Mouse (Mus musculus): ENCODE results near the gene Tmem94. TPM values are rescaled to one million over a fixed set of nuclear protein-coding genes. Genes with fewer than 3 reads are reported as not detected.

Gene Tmem94
- polyA plus RNA-seq, 1 experiment from 2014 or later: 12.4 TPM

DNA sequence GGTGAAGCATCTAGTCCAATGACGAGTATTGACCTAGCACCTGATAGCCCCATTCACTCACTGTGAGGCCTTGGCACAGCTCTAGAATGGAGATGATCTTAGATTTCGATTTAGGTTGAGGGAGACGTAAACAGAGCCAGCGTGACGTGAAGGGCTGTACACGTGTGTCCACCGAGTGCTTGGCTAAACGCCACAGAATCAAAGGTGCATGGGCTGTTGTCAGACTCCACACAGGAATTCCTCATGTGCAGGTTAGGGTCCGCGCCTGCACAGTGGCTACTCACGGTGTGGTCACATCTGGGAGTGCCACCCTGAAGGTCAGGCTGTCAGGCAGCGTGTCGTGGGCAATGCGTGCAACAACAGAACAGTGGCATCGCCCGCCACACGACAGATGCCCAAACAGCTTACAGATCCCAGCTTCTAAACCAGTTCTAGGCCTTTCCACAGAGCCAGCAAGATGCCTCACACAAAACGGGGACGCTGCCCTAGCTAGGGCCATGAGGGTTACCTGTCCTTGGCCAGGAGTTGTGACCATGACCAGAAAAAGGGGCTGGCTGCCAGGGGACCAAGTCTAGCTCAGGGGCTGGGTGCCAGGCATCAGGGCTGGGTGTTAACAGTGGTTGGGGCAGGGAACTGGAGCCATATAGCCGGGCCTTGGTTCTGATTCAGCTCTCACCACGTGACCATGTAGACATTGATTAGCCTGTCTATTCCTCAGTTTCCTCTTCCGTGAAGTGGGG, 72.5 kb downstream of the Tmem94 start:
- H3K4me2 ChIP-seq (ENCODE audit: low read length): no peak overlapping the region
- H3K9ac ChIP-seq (ENCODE audit: low read length): no peak overlapping the region
- no peaks in the 10 kb centered on the region for H3K9me3 ChIP-seq (replicated peaks; ENCODE audit: control insufficient read depth, low read length)
- no peak overlapping the region for H3K4me3 ChIP-seq (ENCODE audit: low read depth, low read length)
- no peak overlapping the region for H3K27ac ChIP-seq (ENCODE audit: low read depth, low read length)
- ATAC-seq: no peak
- H3K4me1 ChIP-seq (ENCODE audit: control insufficient read depth, insufficient read depth, low read length): no peaks in the 10 kb centered on the region
- no peak for DNase-seq (ENCODE audit: low spot score)
- no peaks in the 10 kb centered on the region for H3K27me3 ChIP-seq (replicated peaks; ENCODE audit: control insufficient read depth, insufficient read depth, low read length)
- H3K36me3 ChIP-seq (ENCODE audit: control insufficient read depth, insufficient read depth, low read length): no peaks in the 10 kb centered on the region
- 92% methylated on average over 22 of the region's 22 CpGs for WGBS

DNA sequence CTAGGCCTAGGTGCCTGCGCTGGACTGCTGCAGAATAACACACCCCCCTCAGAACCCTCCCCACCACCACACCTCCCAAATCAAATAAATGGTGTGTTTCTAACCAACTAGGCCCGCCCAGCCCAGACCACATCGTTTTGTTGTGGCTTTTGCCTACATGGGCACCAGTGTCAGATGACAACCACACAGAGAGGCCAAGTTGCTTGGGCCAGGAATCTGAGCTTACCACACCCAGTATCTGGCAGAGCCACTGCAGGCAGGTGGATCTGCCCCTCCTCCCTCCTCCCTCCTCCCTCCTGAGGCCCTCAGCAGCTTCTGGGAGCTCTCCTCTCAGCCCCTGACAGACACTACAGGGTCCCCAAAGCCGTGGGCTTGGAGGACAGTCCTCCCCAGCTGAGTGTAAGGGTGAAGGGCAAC, 73.7 kb downstream of the Tmem94 start:
- H3K36me3 ChIP-seq (ENCODE audit: control insufficient read depth, insufficient read depth, low read length): no peaks in the 10 kb centered on the region

DNA sequence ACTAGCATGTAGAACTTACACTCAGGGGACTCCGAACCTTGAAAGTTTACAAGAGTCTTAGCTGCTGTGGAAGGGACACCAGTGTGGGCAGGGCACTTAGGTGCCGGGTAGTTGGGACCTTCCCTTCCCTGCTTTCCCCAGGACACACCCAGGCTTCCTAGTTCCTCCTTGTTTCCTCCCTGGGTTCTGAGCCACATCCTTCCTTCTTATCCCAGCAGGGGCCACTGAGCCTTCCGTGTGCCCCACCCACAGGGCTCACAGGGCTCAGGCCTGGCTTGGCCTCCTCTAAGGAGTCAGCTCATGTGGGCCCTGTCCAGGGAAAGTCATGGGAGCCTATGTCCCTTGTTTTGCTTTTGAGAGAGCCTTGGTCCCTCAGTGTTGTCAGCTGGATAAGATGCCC, 74.5 kb downstream of the Tmem94 start:
- 61% methylated on average over 3 of the region's 3 CpGs for WGBS
- Histone ChIP-seq H3K4me3 (ENCODE audit: low read depth, low read length) (no peak overlapping the region), H3K9me3 (replicated peaks; ENCODE audit: control insufficient read depth, low read length) (no peaks in the 10 kb centered on the region), H3K4me1 (ENCODE audit: control insufficient read depth, insufficient read depth, low read length) (no peaks in the 10 kb centered on the region), H3K9ac (ENCODE audit: low read length) (no peak overlapping the region), H3K4me2 (ENCODE audit: low read length) (no peak overlapping the region), H3K27ac (ENCODE audit: low read depth, low read length) (no peak overlapping the region), H3K36me3 (ENCODE audit: control insufficient read depth, insufficient read depth, low read length) (no peaks in the 10 kb centered on the region), H3K27me3 (replicated peaks; ENCODE audit: control insufficient read depth, insufficient read depth, low read length) (no peaks in the 10 kb centered on the region)
- DNase-seq (ENCODE audit: low spot score) (no peak), ATAC-seq (no peak)

More for the DNA sequence above, 73.7 kb downstream of the Tmem94 start:
- ATAC-seq (no peak), DNase-seq (ENCODE audit: low spot score) (no peak)
- Histone ChIP-seq H3K4me3 (ENCODE audit: low read depth, low read length) (no peak overlapping the region), H3K4me2 (ENCODE audit: low read length) (no peak overlapping the region), H3K9ac (ENCODE audit: low read length) (no peak overlapping the region), H3K4me1 (ENCODE audit: control insufficient read depth, insufficient read depth, low read length) (no peaks in the 10 kb centered on the region), H3K27ac (ENCODE audit: low read depth, low read length) (no peak overlapping the region), H3K9me3 (replicated peaks; ENCODE audit: control insufficient read depth, low read length) (no peaks in the 10 kb centered on the region), H3K27me3 (replicated peaks; ENCODE audit: control insufficient read depth, insufficient read depth, low read length) (no peaks in the 10 kb centered on the region)
- WGBS: 49% methylated on average over 4 of the region's 4 CpGs

DNA sequence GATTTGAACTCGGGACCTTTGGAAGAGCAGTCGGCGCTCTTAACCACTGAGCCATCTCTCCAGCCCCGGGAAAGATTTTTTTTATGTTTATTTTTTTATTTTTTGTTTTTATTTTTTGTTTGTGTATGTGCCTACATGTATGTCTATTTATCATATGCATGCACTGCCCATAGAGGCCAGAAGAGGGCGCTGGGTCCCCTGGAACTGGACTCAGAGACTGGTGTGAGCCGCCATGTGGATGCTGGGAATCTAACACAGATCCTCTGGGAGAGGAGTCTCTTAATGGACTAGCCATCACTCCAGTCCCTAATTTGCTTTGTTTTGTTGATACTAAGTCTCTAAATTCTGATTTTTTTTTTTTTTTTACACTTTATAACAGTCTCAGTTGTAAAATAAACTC, 75.8 kb downstream of the Tmem94 start:
- WGBS: 82% methylated on average over 6 of the region's 6 CpGs
- DNase-seq (ENCODE audit: low spot score): no peak
- Histone ChIP-seq H3K4me2 (ENCODE audit: low read length) (no peak overlapping the region), H3K9ac (ENCODE audit: low read length) (no peak overlapping the region), H3K4me1 (ENCODE audit: control insufficient read depth, insufficient read depth, low read length) (no peaks in the 10 kb centered on the region), H3K9me3 (replicated peaks; ENCODE audit: control insufficient read depth, low read length) (no peaks in the 10 kb centered on the region), H3K4me3 (ENCODE audit: low read depth, low read length) (no peak overlapping the region), H3K27me3 (replicated peaks; ENCODE audit: control insufficient read depth, insufficient read depth, low read length) (no peaks in the 10 kb centered on the region), H3K36me3 (ENCODE audit: control insufficient read depth, insufficient read depth, low read length) (no peaks in the 10 kb centered on the region), H3K27ac (ENCODE audit: low read depth, low read length) (no peak overlapping the region)
- no peak for ATAC-seq

DNA sequence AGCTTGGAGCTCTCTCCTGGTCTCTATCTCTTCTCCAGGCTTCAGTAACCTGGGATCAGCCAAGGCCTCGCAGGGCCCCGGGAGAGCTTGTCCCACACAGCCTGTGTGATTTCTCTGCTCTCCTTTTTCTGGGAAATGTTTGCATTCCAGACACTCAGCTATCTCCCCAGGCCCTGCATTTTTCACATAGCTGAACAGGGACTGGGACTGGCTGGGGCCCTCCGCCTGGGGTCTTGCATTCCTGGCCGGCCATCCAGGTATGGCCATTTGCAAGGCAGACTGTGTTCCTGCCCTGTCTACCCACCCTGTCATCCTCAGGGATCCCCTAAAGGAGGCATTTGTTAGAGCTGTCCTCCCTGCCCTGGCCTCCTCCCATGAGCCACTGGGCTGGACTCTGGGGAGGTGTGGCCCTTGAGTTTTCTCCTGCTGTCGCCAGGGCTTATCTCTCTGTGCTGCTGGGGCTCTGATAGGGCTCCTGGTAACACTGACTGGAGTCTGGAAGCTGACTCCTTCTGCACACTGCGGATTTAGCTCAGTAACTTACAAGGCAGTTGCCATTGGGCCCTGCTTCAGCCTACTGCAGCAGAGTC, 76.8 kb downstream of the Tmem94 start:
- Histone ChIP-seq H3K9ac (ENCODE audit: low read length) (no peak overlapping the region), H3K4me1 (ENCODE audit: control insufficient read depth, insufficient read depth, low read length) (no peaks in the 10 kb centered on the region), H3K4me3 (ENCODE audit: low read depth, low read length) (no peak overlapping the region), H3K4me2 (ENCODE audit: low read length) (no peak overlapping the region), H3K36me3 (ENCODE audit: control insufficient read depth, insufficient read depth, low read length) (no peaks in the 10 kb centered on the region), H3K9me3 (replicated peaks; ENCODE audit: control insufficient read depth, low read length) (no peaks in the 10 kb centered on the region), H3K27me3 (replicated peaks; ENCODE audit: control insufficient read depth, insufficient read depth, low read length) (no peaks in the 10 kb centered on the region), H3K27ac (ENCODE audit: low read depth, low read length) (peak overlapping the region; percentile 9; the same call in 1 of the 2 replicates)
- no peak for DNase-seq (ENCODE audit: low spot score)
- no peak for ATAC-seq
- 20% methylated on average over 6 of the region's 6 CpGs for WGBS

DNA sequence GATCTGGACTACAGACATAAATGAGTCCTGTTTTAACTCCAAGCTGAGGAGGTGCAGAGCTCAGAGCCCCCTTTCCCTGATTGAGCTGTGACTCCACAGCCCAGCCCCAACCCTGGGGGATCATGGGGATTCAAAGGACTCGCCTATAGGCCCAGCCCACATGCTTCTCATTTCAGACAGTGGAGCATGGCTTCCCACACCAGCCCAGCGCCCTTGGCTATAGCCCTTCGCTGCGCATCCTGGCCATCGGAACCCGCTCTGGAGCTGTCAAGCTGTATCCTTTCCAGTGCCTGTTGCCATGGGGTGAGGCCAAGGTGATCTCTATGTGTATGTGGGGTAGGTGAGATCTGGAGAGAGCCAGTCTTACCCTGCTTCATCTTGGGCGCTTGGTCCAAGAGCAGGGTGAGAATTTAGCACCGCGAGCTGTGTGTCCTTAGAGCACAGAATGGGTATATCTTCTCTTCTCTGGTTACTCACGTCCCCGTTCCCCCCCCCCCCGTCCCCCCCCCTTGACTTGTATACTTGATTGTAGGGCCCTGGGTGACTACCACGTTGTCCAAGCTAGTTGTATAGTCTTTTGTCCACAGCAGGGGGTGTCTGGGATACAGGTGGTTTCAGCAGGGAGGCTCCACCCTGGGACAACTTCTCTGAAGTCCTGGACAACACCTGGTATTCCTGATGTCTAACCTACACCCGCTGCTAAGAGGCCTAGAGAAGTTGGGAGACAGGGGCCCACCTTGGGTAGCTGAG, 78.1 kb downstream of the Tmem94 start:
- Histone ChIP-seq H3K27ac (ENCODE audit: low read depth, low read length) (no peak overlapping the region), H3K27me3 (replicated peaks; ENCODE audit: control insufficient read depth, insufficient read depth, low read length) (no peaks in the 10 kb centered on the region), H3K4me1 (ENCODE audit: control insufficient read depth, insufficient read depth, low read length) (no peaks in the 10 kb centered on the region), H3K36me3 (ENCODE audit: control insufficient read depth, insufficient read depth, low read length) (no peaks in the 10 kb centered on the region), H3K4me2 (ENCODE audit: low read length) (no peak overlapping the region), H3K4me3 (ENCODE audit: low read depth, low read length) (no peak overlapping the region), H3K9ac (ENCODE audit: low read length) (no peak overlapping the region), H3K9me3 (replicated peaks; ENCODE audit: control insufficient read depth, low read length) (no peaks in the 10 kb centered on the region)
- ATAC-seq (no peak), DNase-seq (ENCODE audit: low spot score) (no peak)
- 74% methylated on average over 13 of the region's 14 CpGs for WGBS

DNA sequence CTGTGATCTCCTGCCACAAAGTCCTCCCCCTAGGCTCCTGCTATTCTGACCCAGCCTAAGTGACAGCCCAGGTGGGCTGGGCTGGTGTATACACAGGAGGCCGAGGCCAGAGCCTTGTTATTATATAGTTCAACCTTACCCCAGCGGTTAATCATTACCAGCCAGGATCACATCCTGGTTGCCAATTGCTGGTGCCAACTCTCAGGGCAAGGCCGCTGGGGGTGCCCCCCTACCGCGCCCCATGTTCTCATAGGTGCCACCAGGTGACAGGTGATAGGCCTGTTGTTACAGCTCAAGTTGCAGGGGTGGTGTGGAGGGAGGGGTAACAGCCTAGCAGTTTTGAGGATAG, 78.6 kb downstream of the Tmem94 start:
- Histone ChIP-seq H3K9me3 (replicated peaks; ENCODE audit: control insufficient read depth, low read length) (no peaks in the 10 kb centered on the region), H3K4me2 (ENCODE audit: low read length) (no peak overlapping the region), H3K36me3 (ENCODE audit: control insufficient read depth, insufficient read depth, low read length) (no peaks in the 10 kb centered on the region), H3K9ac (ENCODE audit: low read length) (no peak overlapping the region), H3K4me3 (ENCODE audit: low read depth, low read length) (no peak overlapping the region), H3K4me1 (ENCODE audit: control insufficient read depth, insufficient read depth, low read length) (no peaks in the 10 kb centered on the region), H3K27ac (ENCODE audit: low read depth, low read length) (no peak overlapping the region), H3K27me3 (replicated peaks; ENCODE audit: control insufficient read depth, insufficient read depth, low read length) (no peaks in the 10 kb centered on the region)
- DNase-seq (ENCODE audit: low spot score) (no peak), ATAC-seq (no peak)
- WGBS: 93% methylated on average over 5 of the region's 5 CpGs

DNA sequence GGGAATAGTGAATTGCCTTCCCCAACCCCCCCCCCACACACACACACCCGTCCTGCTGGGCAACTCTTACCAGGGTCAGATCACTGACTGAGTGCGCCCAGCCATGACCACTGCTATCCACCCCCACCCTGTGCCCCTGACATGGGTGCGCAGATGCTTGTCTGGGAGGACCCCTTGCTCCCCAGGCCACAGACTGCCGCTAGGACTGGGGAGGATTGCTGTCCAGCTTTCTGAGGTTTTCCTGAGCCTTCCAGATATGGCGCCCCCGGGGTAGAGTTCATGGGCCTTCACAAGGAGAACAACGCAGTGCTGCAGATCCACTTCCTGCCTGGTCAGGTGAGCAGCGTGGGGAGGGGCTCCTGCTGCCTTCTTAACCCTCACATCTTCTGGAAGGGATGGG, 79.0 kb downstream of the Tmem94 start:
- Histone ChIP-seq H3K4me2 (ENCODE audit: low read length) (no peak overlapping the region), H3K27me3 (replicated peaks; ENCODE audit: control insufficient read depth, insufficient read depth, low read length) (no peaks in the 10 kb centered on the region), H3K4me1 (ENCODE audit: control insufficient read depth, insufficient read depth, low read length) (no peaks in the 10 kb centered on the region), H3K4me3 (ENCODE audit: low read depth, low read length) (no peak overlapping the region), H3K36me3 (ENCODE audit: control insufficient read depth, insufficient read depth, low read length) (no peaks in the 10 kb centered on the region), H3K9ac (ENCODE audit: low read length) (no peak overlapping the region), H3K27ac (ENCODE audit: low read depth, low read length) (no peak overlapping the region), H3K9me3 (replicated peaks; ENCODE audit: control insufficient read depth, low read length) (no peaks in the 10 kb centered on the region)
- 68% methylated on average over 8 of the region's 8 CpGs for WGBS
- DNase-seq (ENCODE audit: low spot score) (no peak), ATAC-seq (no peak)

DNA sequence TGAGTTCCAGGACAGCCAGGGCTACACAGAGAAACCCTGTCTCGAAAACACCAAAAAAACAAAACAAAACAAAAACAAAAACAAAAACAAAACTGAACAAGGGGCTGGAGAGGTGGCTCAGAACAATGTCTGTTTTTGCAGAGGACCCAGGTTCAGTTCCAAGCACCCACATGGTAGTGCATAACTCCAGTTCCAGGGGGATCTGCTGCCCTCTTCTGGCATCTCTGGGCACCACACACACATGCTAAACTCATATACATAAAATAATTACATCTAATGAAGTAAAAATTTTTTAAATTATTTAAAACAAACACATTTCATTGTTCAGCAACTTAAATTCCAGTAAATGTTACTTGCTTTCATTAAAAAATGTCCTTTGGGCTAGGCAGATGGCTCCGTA, 80.6 kb downstream of the Tmem94 start:
- no peaks in the 10 kb centered on the region for H3K27me3 ChIP-seq (replicated peaks; ENCODE audit: control insufficient read depth, insufficient read depth, low read length)
- ATAC-seq: no peak
- H3K9me3 ChIP-seq (replicated peaks; ENCODE audit: control insufficient read depth, low read length): no peaks in the 10 kb centered on the region
- WGBS: 96% methylated on average over 2 of the region's 2 CpGs
- H3K4me3 ChIP-seq (ENCODE audit: low read depth, low read length): no peak overlapping the region
- DNase-seq (ENCODE audit: low spot score): no peak
- H3K4me2 ChIP-seq (ENCODE audit: low read length): no peak overlapping the region
- no peaks in the 10 kb centered on the region for H3K36me3 ChIP-seq (ENCODE audit: control insufficient read depth, insufficient read depth, low read length)
- no peaks in the 10 kb centered on the region for H3K4me1 ChIP-seq (ENCODE audit: control insufficient read depth, insufficient read depth, low read length)
- no peak overlapping the region for H3K9ac ChIP-seq (ENCODE audit: low read length)
- H3K27ac ChIP-seq (ENCODE audit: low read depth, low read length): no peak overlapping the region
